Mouse (Mus musculus) cerebellum, adult 2 months (tissue): ENCODE measurements around the gene Calr3. TPM values are rescaled to one million over a fixed set of nuclear protein-coding genes. Genes with fewer than 3 reads are reported as not detected.

Experiments
- DNase-seq, 2 experiments: peaks; one replicate each; pipeline ENCODE4 v3.0.0; 2021
- H3K27ac ChIP-seq: fragments of 200-500 bp; 2 replicates; pipeline ENCODE4 v1.5.1; 2012; ENCODE audit warnings: low read length, control low read depth, inconsistent platforms; ENCODE audit not compliant: insufficient read depth
- H3K27me3 ChIP-seq: fragments of 200-500 bp; 2 replicates; pipeline ENCODE4 v1.6.1; 2012; ENCODE audit warnings: inconsistent platforms, mild to moderate bottlenecking, low read length, moderate library complexity; ENCODE audit not compliant: control insufficient read depth, insufficient read depth
- H3K4me1 ChIP-seq: fragments of 200-500 bp; 2 replicates; pipeline ENCODE4 v1.6.1; 2011; ENCODE audit warnings: low read length; ENCODE audit not compliant: control insufficient read depth, insufficient read depth
- H3K4me3 ChIP-seq: fragments of 200-500 bp; replicated peaks from 2 replicates; pipeline ENCODE3; 2011; ENCODE audit warnings: mild to moderate bottlenecking, low read depth, low read length, control low read depth; ENCODE audit not compliant: insufficient read depth
- CTCF ChIP-seq: fragments of 200-500 bp; IDR thresholded peaks from 2 replicates; pipeline ENCODE4 v1.5.1; 2011; ENCODE audit warnings: low read depth, mild to moderate bottlenecking, control low read depth, low read length, moderate library complexity, borderline replicate concordance; ENCODE audit not compliant: insufficient read depth
- POLR2A ChIP-seq: fragments of 200-500 bp; IDR thresholded peaks from 2 replicates; pipeline ENCODE4 v1.6.1; 2011; ENCODE audit warnings: low read length, control low read depth, borderline replicate concordance; ENCODE audit not compliant: insufficient read depth
- WGBS: fragments of 180-500 bp; shearing (Covaris S2); methylation state at CpG from one replicate; pipeline ENCODE4 v1.1.7; 2018; 5-methylcytosine and 5-hydroxymethylcytosine counted together
- polyA plus RNA-seq: library from polyadenylated mRNA; depleted of rRNA; stranded (reverse); fragments of >200 nt; gene quantifications from 2 replicates; pipeline ENCODE4 v1.2.3, GENCODE M21; 2012

The Calr3 gene
- polyA plus RNA-seq, 1 experiment, result 4.4 TPM

DNA sequence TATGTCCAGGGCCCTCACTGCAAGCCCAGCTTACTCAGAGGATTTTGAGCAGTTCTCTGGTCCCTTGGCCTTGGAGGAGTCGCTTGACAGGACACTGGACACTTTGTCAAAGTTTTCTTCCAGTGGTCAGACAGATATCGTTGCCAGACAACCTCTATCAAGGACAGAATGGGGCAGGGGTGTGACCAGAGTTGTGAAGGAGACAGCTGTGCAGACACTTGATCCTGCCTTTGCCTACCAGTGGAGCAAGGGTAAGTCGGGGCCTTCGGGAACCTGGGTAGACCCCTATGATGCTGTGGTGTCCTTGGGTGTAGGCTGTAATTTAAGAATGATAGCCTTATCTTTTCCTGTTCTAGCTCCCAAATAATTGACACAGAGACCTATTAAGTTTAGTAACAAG, 11.6 kb upstream of the Calr3 start:
- no peak overlapping the region for H3K27ac ChIP-seq
- DNase-seq, result no peak
- no peak overlapping the region for H3K4me3 ChIP-seq
- TF ChIP-seq CTCF, result no peak
- no peak for TF ChIP-seq POLR2A
- 87% methylated on average over 4 of the region's 4 CpGs for WGBS
- no peaks in the 10 kb centered on the region for H3K4me1 ChIP-seq
- no peaks in the 10 kb centered on the region for H3K27me3 ChIP-seq

DNA sequence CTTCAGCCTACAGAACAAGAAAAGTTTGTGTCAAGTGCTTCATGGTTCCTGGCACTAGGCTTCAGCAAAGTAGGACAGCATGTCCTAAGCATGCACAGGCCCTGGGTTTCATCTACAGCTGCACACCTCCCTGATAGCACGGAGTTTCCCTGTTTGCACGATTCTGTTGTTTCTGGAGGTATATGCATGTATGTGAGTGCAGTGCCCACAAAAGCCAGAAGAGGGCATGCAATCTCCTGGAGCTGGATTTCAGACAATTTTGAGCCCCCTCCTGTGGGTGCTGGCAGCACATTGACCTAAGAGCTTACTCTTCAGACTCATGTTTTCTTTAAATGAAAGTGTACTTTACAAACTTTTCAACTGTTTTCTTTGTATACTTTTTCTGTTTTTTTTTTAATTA, 10.2 kb upstream of the Calr3 start:
- TF ChIP-seq CTCF (no peak), POLR2A (no peak)
- H3K4me1 ChIP-seq, result no peaks in the 10 kb centered on the region
- WGBS, result 98% methylated on average over 2 of the region's 2 CpGs

DNA sequence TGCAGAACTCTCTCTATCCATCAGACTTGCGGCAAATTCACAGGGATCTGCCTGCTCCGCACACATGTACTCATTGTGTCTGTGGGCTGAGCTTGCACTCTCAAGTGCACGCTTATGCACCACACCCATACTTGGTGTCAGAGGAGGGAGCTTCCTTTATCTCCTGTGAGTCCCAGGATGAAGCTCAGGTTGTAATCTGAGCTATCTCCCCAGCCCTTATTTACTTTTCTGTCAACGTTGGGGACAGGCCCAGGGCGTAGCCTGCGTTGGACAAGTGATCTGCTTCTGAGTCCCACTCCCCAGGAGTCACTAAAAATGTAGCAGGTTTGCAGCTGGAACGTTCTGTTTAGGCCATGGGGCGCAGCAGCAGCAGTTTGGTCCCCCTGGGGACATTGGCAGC, 7.8 kb upstream of the Calr3 start:
- 90% methylated on average over 8 of the region's 8 CpGs for WGBS
- DNase-seq, result no peak
- H3K4me3 ChIP-seq, result no peak overlapping the region

More for the DNA sequence above, 10.2 kb upstream of the Calr3 start:
- H3K27ac ChIP-seq, result no peak overlapping the region
- no peaks in the 10 kb centered on the region for H3K27me3 ChIP-seq
- DNase-seq, result no peak
- no peak overlapping the region for H3K4me3 ChIP-seq

DNA sequence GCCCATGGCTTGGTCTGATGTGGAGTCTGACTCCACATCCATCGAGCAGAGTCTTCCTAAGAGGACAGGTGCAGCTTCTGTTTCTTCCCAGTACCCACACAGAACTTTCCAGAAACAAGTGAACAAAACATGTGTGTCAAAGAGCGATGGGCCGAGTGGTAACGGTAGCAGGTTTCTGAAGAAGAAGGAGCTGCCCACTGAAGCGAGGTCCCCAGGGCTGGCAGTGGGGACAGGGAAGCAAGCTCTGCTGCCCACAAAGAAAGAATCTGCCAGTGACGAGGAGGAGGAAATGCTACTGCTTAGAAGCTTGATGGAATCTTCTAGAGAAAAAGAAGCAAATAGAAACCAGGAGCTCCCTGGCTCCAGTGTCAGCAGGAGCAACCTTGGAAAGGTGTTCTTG, 1.4 kb upstream of the Calr3 start:
- TF ChIP-seq CTCF (no peak), POLR2A (no peak)
- DNase-seq, result no peak
- 81% methylated on average over 6 of the region's 6 CpGs for WGBS
- Histone ChIP-seq H3K27me3 (no peaks in the 10 kb centered on the region), H3K4me1 (no peaks in the 10 kb centered on the region), H3K4me3 (no peak overlapping the region), H3K27ac (no peak overlapping the region)

More for the DNA sequence above, 7.8 kb upstream of the Calr3 start:
- H3K4me1 ChIP-seq, result no peaks in the 10 kb centered on the region
- H3K27me3 ChIP-seq, result no peaks in the 10 kb centered on the region
- no peak for TF ChIP-seq POLR2A
- no peak for TF ChIP-seq CTCF
- H3K27ac ChIP-seq, result no peak overlapping the region

DNA sequence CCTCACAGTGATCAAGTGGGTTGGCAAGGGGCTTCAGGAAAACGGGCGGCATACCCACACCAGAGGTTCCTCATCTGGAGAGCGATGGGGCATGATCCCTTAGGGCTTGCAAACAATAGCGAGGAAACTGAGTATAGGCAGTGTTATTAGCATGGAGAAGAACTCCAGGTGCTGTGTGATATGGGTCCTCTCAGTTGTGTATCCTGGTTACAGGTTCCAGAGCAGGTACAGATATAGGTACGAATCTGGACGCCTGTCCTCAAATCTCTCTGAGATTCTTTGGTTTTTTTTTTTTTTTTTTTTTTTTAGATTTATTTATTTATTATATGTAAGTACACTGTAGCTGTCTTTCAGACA, 302 bp upstream of the Calr3 start:
- no peak for DNase-seq
- no peaks in the 10 kb centered on the region for H3K27me3 ChIP-seq
- WGBS, result 38% methylated on average over 6 of the region's 6 CpGs
- TF ChIP-seq POLR2A (no peak), CTCF (no peak)
- peak overlapping the region; percentile 39; the same call in 1 of the 2 replicates for H3K27ac ChIP-seq
- H3K4me1 ChIP-seq, result no peaks in the 10 kb centered on the region
- H3K4me3 ChIP-seq, result peak overlapping the region; percentile 72

DNA sequence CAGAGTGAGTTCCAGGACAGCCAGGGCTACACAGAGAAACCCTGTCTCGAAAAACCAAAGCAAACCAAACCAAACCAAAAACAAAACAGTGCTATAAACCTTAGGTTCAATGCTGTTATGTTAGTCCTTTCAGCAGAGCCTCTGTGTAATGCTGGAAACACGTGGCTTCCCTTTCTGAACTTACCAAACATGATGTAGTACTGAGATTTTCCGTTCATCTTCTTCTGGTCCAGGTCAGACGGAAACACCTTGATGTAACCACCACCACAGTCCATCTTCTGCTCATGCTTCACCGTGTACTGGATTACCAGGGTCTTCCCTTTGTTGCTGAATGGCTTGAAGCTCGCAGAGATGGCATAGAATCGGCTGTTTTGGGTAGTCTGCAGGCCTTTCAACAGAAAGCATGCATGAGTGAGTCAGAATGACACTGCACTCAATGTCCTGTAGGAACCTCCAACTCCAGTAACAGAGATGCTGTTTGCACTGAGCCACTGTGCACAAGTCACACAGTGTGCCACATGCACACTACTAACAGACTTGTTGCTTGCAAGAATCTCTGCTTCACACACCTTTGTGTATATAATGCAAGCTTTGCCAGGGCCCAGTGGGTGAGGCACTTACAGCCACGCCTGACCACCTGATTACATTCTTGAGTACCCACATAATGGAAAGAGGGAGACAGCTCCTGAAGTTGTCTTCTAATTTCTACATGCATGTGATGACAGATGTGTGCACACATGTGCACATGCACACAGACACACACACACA, 5.2 kb downstream of the Calr3 start:
- Histone ChIP-seq H3K4me3 (no peak overlapping the region), H3K27me3 (no peaks in the 10 kb centered on the region), H3K27ac (no peak overlapping the region), H3K4me1 (no peaks in the 10 kb centered on the region)
- WGBS, result 53% methylated on average over 8 of the region's 8 CpGs
- no peak for TF ChIP-seq POLR2A
- TF ChIP-seq CTCF, result no peak
- DNase-seq, result no peak

DNA sequence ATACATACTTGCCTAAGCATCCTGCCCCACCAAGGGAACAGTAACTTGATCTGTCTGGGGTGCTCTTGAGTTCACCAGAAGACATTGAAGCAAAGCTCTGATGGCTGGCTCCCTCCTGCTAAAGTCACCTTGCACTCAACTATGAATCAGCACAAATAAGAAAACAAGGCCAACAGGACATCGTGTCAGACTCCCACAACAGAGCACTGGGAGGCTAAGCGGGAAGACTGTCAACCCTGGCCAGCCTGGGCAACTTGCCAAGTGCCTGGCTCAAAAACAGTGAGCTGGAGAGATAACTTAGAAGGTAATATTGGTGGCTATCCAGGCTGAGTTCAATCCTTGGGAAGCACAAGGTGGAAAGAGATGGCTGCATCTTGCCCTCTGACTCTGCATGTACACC, 8.7 kb downstream of the Calr3 start:
- peak in 1 of 2 experiments; percentile 39 for DNase-seq
- Histone ChIP-seq H3K4me1 (no peaks in the 10 kb centered on the region), H3K4me3 (no peak overlapping the region), H3K27me3 (no peaks in the 10 kb centered on the region), H3K27ac (no peak overlapping the region)
- 0% methylated on average over 2 of the region's 2 CpGs for WGBS
- no peak for TF ChIP-seq POLR2A
- TF ChIP-seq CTCF, result no peak

DNA sequence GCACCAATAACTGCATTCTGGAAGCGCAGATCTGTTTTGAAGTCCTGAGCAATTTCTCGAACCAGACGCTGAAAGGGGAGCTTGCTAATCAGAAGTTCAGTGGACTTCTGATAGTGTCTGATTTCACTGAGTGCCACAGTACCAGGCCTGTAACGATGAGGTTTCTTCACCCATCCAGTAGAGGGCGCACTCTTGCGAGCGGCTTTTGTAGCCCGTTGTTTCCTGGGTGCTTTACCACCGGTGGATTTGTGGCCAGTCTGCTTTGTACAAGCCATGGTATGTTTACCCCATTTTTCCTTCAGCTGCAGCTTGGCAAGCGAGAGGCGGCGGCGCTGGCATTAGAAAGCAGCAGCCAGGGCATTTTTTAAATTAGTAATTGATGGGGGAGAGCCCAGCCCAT, 14.0 kb downstream of the Calr3 start:
- H3K27ac ChIP-seq, result no peak overlapping the region
- DNase-seq, result no peak
- H3K27me3 ChIP-seq, result no peaks in the 10 kb centered on the region
- no peaks in the 10 kb centered on the region for H3K4me1 ChIP-seq
- H3K4me3 ChIP-seq, result no peak overlapping the region
- TF ChIP-seq POLR2A, result no peak
- TF ChIP-seq CTCF, result 0 out of 2 replicates have a peak, but pooled peaks have one; percentile 9
- WGBS, result 56% methylated on average over 13 of the region's 13 CpGs
